Comparison of ENCODE assay signal across 8 mouse cellular contexts in the genomic region with DNA sequence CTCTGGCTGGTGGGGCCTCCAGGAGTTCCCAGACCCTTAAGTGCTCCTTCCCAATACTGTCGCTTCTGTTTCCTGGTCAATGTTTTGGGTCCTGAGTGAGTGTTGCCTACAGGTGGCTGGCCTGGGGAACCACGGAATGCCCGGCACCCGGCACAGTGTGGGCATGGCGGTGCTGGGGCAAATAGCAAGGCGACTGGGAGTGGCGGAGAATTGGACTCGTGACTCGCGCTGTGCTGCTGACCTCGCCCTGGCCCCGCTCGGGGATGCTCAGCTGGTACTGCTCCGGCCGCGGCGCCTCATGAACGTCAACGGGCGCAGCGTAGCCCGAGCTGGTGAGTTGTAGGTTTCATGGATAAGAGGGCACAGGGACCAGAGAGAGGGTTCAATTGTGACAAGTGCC. TPM values are rescaled to one million over a fixed set of nuclear protein-coding genes. Genes with fewer than 3 reads are reported as not detected.
A peak's percentile ranks its signal among the peaks of the same experiment; 100 is the strongest.
DNase-seq lines count a peak whose midpoint lies in the region; ATAC-seq and TF ChIP-seq lines count a peak whose summit lies in the region.

No protein-coding gene starts in this region.

- peak overlapping the region; percentile 70; the same call in 1 of the 2 replicates for H3K9ac ChIP-seq in heart, embryonic 11.5 days (ENCODE audit: low read depth, low read length)
- peak overlapping the region; percentile 35; the same call in 1 of the 2 replicates for H3K9ac ChIP-seq in forebrain, embryonic 14.5 days (ENCODE audit: low read length)
- no peak overlapping the region for H3K9ac ChIP-seq in liver, embryonic 16.5 days (ENCODE audit: low read depth, low read length)

- no peaks in the 10 kb centered on the region for H3K36me3 ChIP-seq in heart, embryonic 11.5 days (ENCODE audit: control insufficient read depth, insufficient read depth, low read length)
- H3K36me3 ChIP-seq in E14TG2a.4 (ENCODE audit: insufficient read depth, low read length) = peaks cover 18% of the 10 kb centered on the region
- no peaks in the 10 kb centered on the region for H3K36me3 ChIP-seq in forebrain, embryonic 14.5 days (ENCODE audit: control insufficient read depth, insufficient read depth, low read length)
- no peaks in the 10 kb centered on the region for H3K36me3 ChIP-seq in liver, embryonic 16.5 days (ENCODE audit: control insufficient read depth, insufficient read depth)

- H3K4me2 ChIP-seq in heart, embryonic 11.5 days = peak overlapping the region; percentile 93
- H3K4me2 ChIP-seq in forebrain, embryonic 14.5 days (ENCODE audit: low read length) = peak overlapping the region; percentile 71
- H3K4me2 ChIP-seq in liver, embryonic 16.5 days (ENCODE audit: low read depth, low read length) = peak overlapping the region; percentile 97

- no peak for DNase-seq in heart, adult 8-10 months (ENCODE audit: low spot score)
- DNase-seq in forebrain, embryonic 14.5 days (ENCODE audit: low spot score) = no peak
- DNase-seq in right cerebral cortex, postnatal 14 days = no peak
- DNase-seq in adrenal gland, postnatal 4 days (ENCODE audit: low spot score in 2 of 2) = no peak
- no peak for DNase-seq in ovary, postnatal 14 days (ENCODE audit: low spot score)

- no peak overlapping the region for H3K27ac ChIP-seq in heart, embryonic 11.5 days (ENCODE audit: low read depth, low read length)
- no peak overlapping the region for H3K27ac ChIP-seq in forebrain, embryonic 14.5 days (ENCODE audit: low read depth, low read length)
- no peak overlapping the region for H3K27ac ChIP-seq in liver, embryonic 16.5 days (ENCODE audit: low read length)

- TF ChIP-seq CTCF in E14TG2a.4 (conservative IDR thresholded peaks at IDR 0.05; ENCODE audit: low read length) = no peak

- WGBS in heart, embryonic 11.5 days (ENCODE audit: insufficient replicate concordance) = 26% methylated on average over 22 of the region's 22 CpGs
- 31% methylated on average over 22 of the region's 22 CpGs for WGBS in forebrain, embryonic 14.5 days
- WGBS in liver, embryonic 16.5 days (ENCODE audit: insufficient replicate concordance) = 29% methylated on average over 22 of the region's 22 CpGs

- H3K27me3 ChIP-seq in heart, embryonic 11.5 days (ENCODE audit: control insufficient read depth, insufficient read depth, low read length) = no peaks in the 10 kb centered on the region; the same call in 1 of the 2 replicates
- peaks cover 15% of the 10 kb centered on the region for H3K27me3 ChIP-seq in E14TG2a.4 (ENCODE audit: insufficient read depth, low read length)
- H3K27me3 ChIP-seq in forebrain, embryonic 14.5 days (replicated peaks; ENCODE audit: control insufficient read depth, insufficient read depth, low read length) = no peaks in the 10 kb centered on the region
- no peaks in the 10 kb centered on the region for H3K27me3 ChIP-seq in liver, embryonic 16.5 days (ENCODE audit: control insufficient read depth, insufficient read depth, low read depth, low read length)

- H3K9me3 ChIP-seq in heart, embryonic 11.5 days (replicated peaks; ENCODE audit: control insufficient read depth, low read length) = no peaks in the 10 kb centered on the region
- no peaks in the 10 kb centered on the region for H3K9me3 ChIP-seq in E14TG2a.4 (ENCODE audit: low read length)
- no peaks in the 10 kb centered on the region for H3K9me3 ChIP-seq in forebrain, embryonic 14.5 days (replicated peaks; ENCODE audit: control insufficient read depth, low read length)
- H3K9me3 ChIP-seq in liver, embryonic 16.5 days (replicated peaks; ENCODE audit: control insufficient read depth, low read length) = no peaks in the 10 kb centered on the region

- peak overlapping the region; percentile 63 for H3K4me3 ChIP-seq in heart, embryonic 11.5 days (ENCODE audit: low read depth, low read length)
- H3K4me3 ChIP-seq in E14TG2a.4 (replicated peaks; ENCODE audit: low read length) = peak overlapping the region; percentile 87
- H3K4me3 ChIP-seq in forebrain, embryonic 14.5 days (ENCODE audit: low read depth, low read length) = peak overlapping the region; percentile 48
- peak overlapping the region; percentile 77 for H3K4me3 ChIP-seq in liver, embryonic 16.5 days (ENCODE audit: low read depth, low read length)

- peaks cover 11% of the 10 kb centered on the region for H3K4me1 ChIP-seq in heart, embryonic 11.5 days (ENCODE audit: control insufficient read depth, insufficient read depth, low read length)
- peaks cover 72% of the 10 kb centered on the region for H3K4me1 ChIP-seq in E14TG2a.4 (replicated peaks; ENCODE audit: low read depth, low read length)
- H3K4me1 ChIP-seq in forebrain, embryonic 14.5 days (ENCODE audit: control insufficient read depth, insufficient read depth, low read length) = peaks cover 5% of the 10 kb centered on the region
- H3K4me1 ChIP-seq in liver, embryonic 16.5 days (ENCODE audit: control insufficient read depth, low read depth, low read length) = peaks cover 18% of the 10 kb centered on the region

- ATAC-seq in heart, embryonic 11.5 days (replicated peaks; ENCODE audit: insufficient number of reproducible peaks, low FRiP score, low TSS enrichment) = no peak
- no peak for ATAC-seq in forebrain, embryonic 14.5 days
- no peak for ATAC-seq in liver, embryonic 16.5 days (ENCODE audit: low read depth)

RNA-seq across cellular contexts. Expression of a gene that starts 0.6 kb away (rescaled TPM):
- 3.7 and 5.7 TPM in 2 replicates for polyA plus RNA-seq in heart, embryonic 11.5 days (2014; fragmentation: Nextera tagmentation; extraction: Ambion mirVana)
- 1 to 10 TPM; 2.7 to 4.0 (median 3.2) TPM for total RNA-seq in heart, adult 8-10 months (2022)
- polyA plus RNA-seq in forebrain, embryonic 14.5 days (2014; fragmentation: Nextera tagmentation; extraction: Ambion mirVana) = 4.7 and 5.1 TPM in 2 replicates
- polyA plus RNA-seq in liver, embryonic 16.5 days (2015; fragmentation: Nextera tagmentation; extraction: Ambion mirVana) = 1.2 TPM in 2 replicates
- 1 to 10 TPM; 4.0 to 5.2 TPM for total RNA-seq in adrenal gland, postnatal 4 days (2021)

RNA-seq across cellular contexts. Expression of a gene that starts 0.8 kb away (rescaled TPM):
- 0.08 and 0.27 TPM in 2 replicates for polyA plus RNA-seq in heart, embryonic 11.5 days (2014; fragmentation: Nextera tagmentation; extraction: Ambion mirVana)
- total RNA-seq in heart, adult 8-10 months (2022) = under 1 TPM in 1 of 4 experiments, not detected in 3; 0.19 TPM
- polyA plus RNA-seq in forebrain, embryonic 14.5 days (2014; fragmentation: Nextera tagmentation; extraction: Ambion mirVana) = 0.27 and 0.80 TPM in 2 replicates
- 0.07 and 0.11 TPM in 2 replicates for polyA plus RNA-seq in liver, embryonic 16.5 days (2015; fragmentation: Nextera tagmentation; extraction: Ambion mirVana)
- under 1 TPM in 1 of 2 experiments, not detected in 1; 0.23 TPM for total RNA-seq in adrenal gland, postnatal 4 days (2021)

RNA-seq across cellular contexts. Expression of a gene that starts 8.0 kb away (rescaled TPM):
- polyA plus RNA-seq in heart, embryonic 11.5 days (2014; fragmentation: Nextera tagmentation; extraction: Ambion mirVana) = 0.57 and 0.84 TPM in 2 replicates
- total RNA-seq in heart, adult 8-10 months (2022) = not detected
- 0.17 and 0.30 TPM in 2 replicates for polyA plus RNA-seq in forebrain, embryonic 14.5 days (2014; fragmentation: Nextera tagmentation; extraction: Ambion mirVana)
- 0.05 TPM in 1 of 2 replicates, not detected in the other for polyA plus RNA-seq in liver, embryonic 16.5 days (2015; fragmentation: Nextera tagmentation; extraction: Ambion mirVana)
- total RNA-seq in adrenal gland, postnatal 4 days (2021) = not detected

RNA-seq across cellular contexts. Expression of a gene that starts 19.2 kb away (rescaled TPM):
- polyA plus RNA-seq in heart, embryonic 11.5 days (2014; fragmentation: Nextera tagmentation; extraction: Ambion mirVana) = 39.8 and 46.6 TPM in 2 replicates
- total RNA-seq in heart, adult 8-10 months (2022) = 10 to 100 TPM in 1 of 4 experiments, 1 to 10 TPM in 3; 7.8 to 10.1 (median 8.2) TPM
- 67.9 and 71.2 TPM in 2 replicates for polyA plus RNA-seq in forebrain, embryonic 14.5 days (2014; fragmentation: Nextera tagmentation; extraction: Ambion mirVana)
- 25.7 and 26.1 TPM in 2 replicates for polyA plus RNA-seq in liver, embryonic 16.5 days (2015; fragmentation: Nextera tagmentation; extraction: Ambion mirVana)
- total RNA-seq in adrenal gland, postnatal 4 days (2021) = 10 to 100 TPM; 31.5 to 36.5 TPM

RNA-seq across cellular contexts. Expression of a gene that starts 35.4 kb away (rescaled TPM):
- polyA plus RNA-seq in heart, embryonic 11.5 days (2014; fragmentation: Nextera tagmentation; extraction: Ambion mirVana) = 0.32 and 0.46 TPM in 2 replicates
- total RNA-seq in heart, adult 8-10 months (2022) = not detected
- polyA plus RNA-seq in forebrain, embryonic 14.5 days (2014; fragmentation: Nextera tagmentation; extraction: Ambion mirVana) = 3.2 and 3.4 TPM in 2 replicates
- polyA plus RNA-seq in liver, embryonic 16.5 days (2015; fragmentation: Nextera tagmentation; extraction: Ambion mirVana) = not detected in 2 replicates
- total RNA-seq in adrenal gland, postnatal 4 days (2021) = under 1 TPM in 1 of 2 experiments, not detected in 1; 0.28 TPM
